Mouse (Mus musculus): ENCODE results near the gene Agbl4. TPM values are rescaled to one million over a fixed set of nuclear protein-coding genes. Genes with fewer than 3 reads are reported as not detected.

Gene Agbl4
- polyA plus RNA-seq, 1 experiment from 2014 or later = 0.13 TPM

DNA sequence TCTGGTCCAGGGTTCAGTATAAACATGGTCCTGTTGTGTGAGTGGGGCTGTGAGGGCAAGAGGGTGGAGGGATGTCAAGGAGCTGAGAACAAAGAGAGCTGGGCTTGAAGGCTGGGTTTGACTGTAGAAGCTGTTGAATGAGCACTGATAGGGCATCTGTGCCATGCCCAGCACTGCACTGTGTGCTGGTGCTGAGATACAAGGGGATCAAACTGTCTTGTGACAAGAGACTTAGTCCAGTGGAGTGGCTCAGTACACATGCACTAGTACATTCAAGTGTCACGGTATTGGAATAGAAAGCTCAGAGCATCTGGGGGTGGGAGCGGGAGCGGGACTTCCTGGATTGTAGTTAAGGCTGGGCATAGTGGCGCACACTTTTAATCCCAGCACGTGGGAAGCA lies 1088.7 kb downstream of the Agbl4 start:
- WGBS = 66% methylated on average over 5 of the region's 5 CpGs
- Histone ChIP-seq H3K9me3 (no peaks in the 10 kb centered on the region), H3K9ac (no peak overlapping the region), H3K4me1 (0 out of 2 replicates have a peak, but pooled peaks cover 3% of the 10 kb centered on the region), H3K27me3 (replicated peaks) (no peaks in the 10 kb centered on the region), H3K36me3 (no peaks in the 10 kb centered on the region), H3K27ac (no peak overlapping the region), H3K4me2 (no peak overlapping the region), H3K4me3 (replicated peaks) (no peak overlapping the region)
- no peak for ATAC-seq (ENCODE audit: insufficient read depth, low FRiP score, low read depth)

DNA sequence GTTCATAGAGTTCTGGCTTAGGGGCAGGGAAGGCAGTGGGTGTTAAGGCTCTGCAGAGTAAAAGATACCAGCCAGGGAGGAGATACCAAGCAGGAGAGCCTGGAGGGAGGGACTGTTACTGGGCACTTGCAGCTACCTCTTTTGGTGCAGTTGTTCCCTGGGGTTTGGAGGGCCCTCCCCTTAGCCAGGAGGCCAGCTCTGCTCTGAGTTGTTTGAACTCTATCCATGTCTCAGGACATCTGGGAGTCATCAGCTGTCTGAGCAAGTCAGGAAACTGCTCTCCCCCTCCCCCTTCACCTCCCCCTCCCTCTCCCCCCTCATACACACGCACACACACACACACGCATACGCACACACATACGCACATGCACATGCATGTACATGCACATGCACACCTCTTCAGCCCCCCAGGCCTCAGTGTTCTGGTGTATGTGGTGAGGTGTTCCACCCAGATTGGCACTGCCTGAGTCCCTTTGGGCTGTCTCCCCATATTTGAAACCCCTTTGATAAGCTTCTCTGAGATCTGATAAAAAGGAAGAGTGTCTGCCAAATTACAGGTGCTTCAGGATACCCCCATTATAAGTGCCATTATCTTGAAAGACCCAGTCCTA lies 1089.9 kb downstream of the Agbl4 start:
- no peaks in the 10 kb centered on the region for H3K27me3 ChIP-seq (replicated peaks)
- H3K9ac ChIP-seq = no peak overlapping the region
- H3K4me1 ChIP-seq = 0 out of 2 replicates have a peak, but pooled peaks cover 3% of the 10 kb centered on the region
- no peaks in the 10 kb centered on the region for H3K9me3 ChIP-seq
- no peak overlapping the region for H3K4me3 ChIP-seq (replicated peaks)
- no peak overlapping the region for H3K4me2 ChIP-seq
- no peaks in the 10 kb centered on the region for H3K36me3 ChIP-seq
- 62% methylated on average over 4 of the region's 4 CpGs for WGBS
- peak; percentile 29; the same call in 1 of the 2 replicates for ATAC-seq (ENCODE audit: insufficient read depth, low FRiP score, low read depth)
- H3K27ac ChIP-seq = no peak overlapping the region

DNA sequence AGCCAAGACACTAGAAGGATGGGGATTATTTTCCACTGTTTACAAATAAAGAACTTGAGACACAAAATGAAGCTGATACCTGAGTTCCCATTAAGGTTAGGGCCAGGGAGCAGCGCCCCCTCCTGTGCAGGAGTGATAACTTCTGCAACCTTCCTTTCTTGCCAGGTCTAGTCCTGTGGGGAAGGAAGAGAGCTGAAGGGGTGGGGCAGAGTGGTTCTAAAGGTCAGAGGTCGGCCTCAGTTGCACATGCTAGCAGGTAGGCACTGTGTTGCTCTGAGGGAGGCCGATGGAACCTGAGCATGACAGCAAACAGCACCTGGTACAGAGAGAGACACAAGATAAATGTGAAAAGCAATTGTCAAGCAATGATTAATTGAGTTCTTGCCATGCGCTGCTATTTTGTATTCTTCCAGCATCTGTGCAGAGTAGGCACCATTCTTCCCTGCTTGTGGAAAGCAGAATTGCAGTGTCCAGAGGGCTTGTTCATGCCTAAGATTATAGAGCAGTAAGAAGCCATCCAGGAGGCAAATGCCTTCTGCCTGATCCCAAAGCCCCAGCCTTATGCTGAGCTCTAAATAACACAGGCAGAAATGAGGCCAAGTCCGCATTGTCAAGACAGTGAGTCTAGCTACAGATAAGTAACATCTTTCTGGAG lies 1096.4 kb downstream of the Agbl4 start:
- no peaks in the 10 kb centered on the region for H3K36me3 ChIP-seq
- ATAC-seq (ENCODE audit: insufficient read depth, low FRiP score, low read depth) = no peak

DNA sequence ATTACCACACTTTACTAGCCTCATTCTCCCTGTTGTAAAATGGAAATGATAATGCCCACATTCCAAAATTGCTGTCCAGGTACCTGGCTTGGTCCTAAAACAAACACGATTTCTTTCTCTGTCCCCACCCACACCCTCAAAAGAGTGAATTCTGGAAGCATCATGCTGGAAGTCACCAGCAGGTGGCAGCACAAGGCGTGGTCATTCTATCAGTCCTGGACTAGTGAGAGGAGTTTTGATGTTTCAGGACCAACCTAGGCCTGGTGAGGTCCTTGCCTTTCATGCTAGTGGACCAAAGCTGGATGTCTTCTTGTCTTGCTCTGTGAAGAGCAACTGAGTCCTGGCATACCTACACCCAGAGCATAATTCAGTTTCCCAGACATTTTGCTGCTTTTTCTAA lies 1098.5 kb downstream of the Agbl4 start:
- H3K9ac ChIP-seq = no peak overlapping the region

More for the DNA sequence above, 1096.4 kb downstream of the Agbl4 start:
- 52% methylated on average over 5 of the region's 5 CpGs for WGBS
- no peak overlapping the region for H3K27ac ChIP-seq
- H3K4me3 ChIP-seq (replicated peaks) = no peak overlapping the region
- H3K4me2 ChIP-seq = no peak overlapping the region
- no peaks in the 10 kb centered on the region for H3K9me3 ChIP-seq
- H3K27me3 ChIP-seq (replicated peaks) = no peaks in the 10 kb centered on the region
- no peak overlapping the region for H3K9ac ChIP-seq
- no peaks in the 10 kb centered on the region for H3K4me1 ChIP-seq

DNA sequence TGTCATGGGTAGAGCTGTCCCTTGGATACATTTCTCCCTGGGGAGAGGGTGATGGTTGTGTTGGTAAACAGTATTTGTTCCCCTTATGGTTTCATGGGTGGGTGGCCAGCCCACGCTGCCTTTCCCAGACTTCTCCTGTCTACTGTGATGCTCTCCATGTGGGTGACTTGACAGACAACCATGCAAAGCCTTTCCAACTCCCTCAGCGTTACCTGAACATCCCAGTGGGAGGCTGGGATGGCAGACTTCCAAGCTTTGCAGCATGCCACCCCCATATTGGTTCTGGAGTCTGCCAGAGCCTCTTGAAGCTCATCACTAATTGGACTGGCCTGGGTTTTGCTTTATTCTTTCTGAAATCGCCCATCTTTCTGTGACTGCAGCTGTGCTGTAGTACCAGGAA lies 1101.3 kb downstream of the Agbl4 start:
- Histone ChIP-seq H3K9ac (no peak overlapping the region), H3K4me1 (no peaks in the 10 kb centered on the region), H3K4me2 (no peak overlapping the region), H3K27me3 (replicated peaks) (no peaks in the 10 kb centered on the region), H3K27ac (no peak overlapping the region), H3K36me3 (no peaks in the 10 kb centered on the region), H3K4me3 (replicated peaks) (no peak overlapping the region), H3K9me3 (no peaks in the 10 kb centered on the region)
- whole genome bisulfite sequencing = 68% methylated on average over 3 of the region's 3 CpGs
- ATAC-seq (ENCODE audit: insufficient read depth, low FRiP score, low read depth) = no peak

More for the DNA sequence above, 1098.5 kb downstream of the Agbl4 start:
- Histone ChIP-seq H3K9me3 (no peaks in the 10 kb centered on the region), H3K4me1 (no peaks in the 10 kb centered on the region), H3K4me2 (no peak overlapping the region), H3K36me3 (no peaks in the 10 kb centered on the region), H3K4me3 (replicated peaks) (no peak overlapping the region), H3K27me3 (replicated peaks) (no peaks in the 10 kb centered on the region), H3K27ac (no peak overlapping the region)
- ATAC-seq (ENCODE audit: insufficient read depth, low FRiP score, low read depth) = no peak
- WGBS = 4% methylated on average over 2 of the region's 2 CpGs

DNA sequence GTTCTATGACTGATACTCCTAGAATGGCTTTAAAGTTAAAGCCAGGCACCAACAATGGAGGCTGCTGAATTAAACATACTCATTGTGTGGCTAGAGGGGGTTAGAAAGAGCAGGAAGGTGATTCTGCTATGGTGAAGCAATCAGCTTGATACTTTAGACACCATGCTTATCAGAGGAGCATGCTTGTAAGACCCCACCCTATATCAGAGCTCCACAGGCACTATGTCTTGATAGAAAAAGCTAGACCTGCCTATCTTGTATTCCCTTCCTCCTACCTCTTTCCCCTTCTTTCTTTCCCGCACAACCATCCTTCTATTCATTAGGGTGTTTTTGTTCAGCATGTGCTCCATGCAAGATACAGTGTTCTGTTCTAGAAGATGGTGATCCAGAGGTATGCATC lies 1104.0 kb downstream of the Agbl4 start:
- Histone ChIP-seq H3K27me3 (replicated peaks) (no peaks in the 10 kb centered on the region), H3K4me3 (replicated peaks) (no peak overlapping the region), H3K9ac (no peak overlapping the region), H3K4me2 (no peak overlapping the region), H3K36me3 (no peaks in the 10 kb centered on the region), H3K27ac (no peak overlapping the region), H3K4me1 (no peaks in the 10 kb centered on the region), H3K9me3 (no peaks in the 10 kb centered on the region)
- peak; percentile 61; the same call in 1 of the 2 replicates for ATAC-seq (ENCODE audit: insufficient read depth, low FRiP score, low read depth)
- 70% methylated on average over 1 of the region's 1 CpGs for WGBS

DNA sequence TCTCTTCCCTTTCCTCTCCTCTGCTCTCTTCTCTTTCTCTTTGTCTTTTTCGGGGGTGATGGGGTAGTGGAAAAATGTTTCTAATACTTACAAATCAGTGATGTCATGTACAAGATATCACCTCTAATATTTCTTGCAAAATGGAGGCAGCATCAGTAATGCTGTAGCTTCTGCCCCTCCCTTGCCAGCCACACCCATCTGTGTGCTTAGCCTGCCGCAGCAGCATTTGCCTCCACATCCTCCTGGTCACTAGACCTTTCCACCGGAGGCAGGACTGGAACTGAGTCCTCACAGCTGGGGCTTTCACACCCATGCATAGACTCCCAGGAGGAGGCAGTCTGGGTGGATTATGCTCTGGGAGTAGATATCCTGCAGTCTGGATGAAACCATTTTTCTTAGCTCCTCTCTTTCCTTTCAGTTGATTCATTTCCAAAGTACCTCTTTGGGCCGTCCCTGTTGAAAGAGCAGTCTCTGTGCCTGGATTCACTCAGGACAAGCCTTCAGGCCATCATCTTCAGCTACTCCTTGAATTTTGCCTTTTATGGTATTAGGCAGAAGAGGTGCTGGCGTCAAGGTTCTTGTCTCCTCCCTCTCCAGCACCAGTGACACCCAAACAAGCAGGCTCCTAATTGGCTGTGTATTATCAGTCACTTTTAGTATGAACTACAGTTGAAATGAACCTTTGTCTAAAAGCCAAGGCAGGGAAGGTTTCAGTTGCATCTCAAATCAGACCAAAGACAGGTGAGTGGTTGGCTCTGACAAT lies 1105.7 kb downstream of the Agbl4 start:
- WGBS = 46% methylated on average over 5 of the region's 5 CpGs
- Histone ChIP-seq H3K9ac (no peak overlapping the region), H3K27ac (no peak overlapping the region), H3K9me3 (no peaks in the 10 kb centered on the region), H3K27me3 (replicated peaks) (no peaks in the 10 kb centered on the region), H3K4me2 (no peak overlapping the region), H3K4me1 (no peaks in the 10 kb centered on the region), H3K36me3 (no peaks in the 10 kb centered on the region), H3K4me3 (replicated peaks) (no peak overlapping the region)
- ATAC-seq (ENCODE audit: insufficient read depth, low FRiP score, low read depth) = peak; percentile 67

DNA sequence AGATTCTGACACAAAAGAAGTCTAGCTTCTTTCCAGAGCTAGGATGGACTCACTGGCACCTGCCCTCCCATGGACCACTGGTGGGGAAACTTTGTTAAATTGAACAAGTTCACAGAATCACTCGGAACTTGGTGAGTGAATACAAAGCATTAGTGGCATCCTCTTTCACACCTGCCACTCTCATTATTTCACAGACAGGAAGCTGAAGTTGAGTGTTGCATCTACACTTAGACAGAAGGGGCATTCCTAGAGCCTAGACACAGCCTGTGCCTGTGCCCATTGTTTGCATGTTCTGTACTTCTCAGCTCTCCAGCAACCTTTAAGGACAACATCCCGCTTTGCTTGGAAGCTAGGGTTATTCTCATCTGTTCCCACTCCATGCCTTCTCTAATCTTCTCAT lies 1107.5 kb downstream of the Agbl4 start:
- Histone ChIP-seq H3K9ac (no peak overlapping the region), H3K4me3 (replicated peaks) (no peak overlapping the region), H3K9me3 (no peaks in the 10 kb centered on the region), H3K36me3 (no peaks in the 10 kb centered on the region), H3K27me3 (replicated peaks) (no peaks in the 10 kb centered on the region), H3K4me1 (no peaks in the 10 kb centered on the region), H3K27ac (no peak overlapping the region), H3K4me2 (no peak overlapping the region)
- ATAC-seq (ENCODE audit: insufficient read depth, low FRiP score, low read depth) = no peak
- WGBS = 74% methylated on average over 2 of the region's 2 CpGs

DNA sequence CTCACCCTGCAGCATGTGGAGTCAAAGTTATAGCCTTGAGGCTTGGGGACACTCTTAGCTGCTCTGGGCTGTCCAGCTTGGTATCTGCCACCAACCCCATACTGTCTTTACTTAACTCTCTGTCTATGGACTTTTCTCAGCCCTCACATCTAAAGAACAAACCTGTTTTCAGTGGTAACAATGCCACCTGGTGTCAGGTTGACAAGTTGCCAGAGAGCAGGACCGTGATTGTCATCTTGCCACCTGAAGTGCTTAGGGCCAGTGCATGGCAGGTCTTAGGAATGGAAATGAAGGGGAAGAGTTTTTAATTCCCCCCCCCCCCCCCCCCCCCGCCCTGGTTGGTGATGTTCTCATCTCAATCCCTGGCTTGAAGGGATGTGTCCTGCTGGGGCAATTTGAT lies 1112.7 kb downstream of the Agbl4 start:
- no peak overlapping the region for H3K9ac ChIP-seq
- 0 out of 2 replicates have a peak, but pooled peaks have one; percentile 22 for ATAC-seq (ENCODE audit: insufficient read depth, low FRiP score, low read depth)
- H3K4me1 ChIP-seq = no peaks in the 10 kb centered on the region
- H3K36me3 ChIP-seq = no peaks in the 10 kb centered on the region
- H3K4me2 ChIP-seq = no peak overlapping the region
- no peak overlapping the region for H3K4me3 ChIP-seq (replicated peaks)
- no peak overlapping the region for H3K27ac ChIP-seq
- no peaks in the 10 kb centered on the region for H3K9me3 ChIP-seq
- no peaks in the 10 kb centered on the region for H3K27me3 ChIP-seq (replicated peaks)
- WGBS = 25% methylated on average over 1 of the region's 2 CpGs

DNA sequence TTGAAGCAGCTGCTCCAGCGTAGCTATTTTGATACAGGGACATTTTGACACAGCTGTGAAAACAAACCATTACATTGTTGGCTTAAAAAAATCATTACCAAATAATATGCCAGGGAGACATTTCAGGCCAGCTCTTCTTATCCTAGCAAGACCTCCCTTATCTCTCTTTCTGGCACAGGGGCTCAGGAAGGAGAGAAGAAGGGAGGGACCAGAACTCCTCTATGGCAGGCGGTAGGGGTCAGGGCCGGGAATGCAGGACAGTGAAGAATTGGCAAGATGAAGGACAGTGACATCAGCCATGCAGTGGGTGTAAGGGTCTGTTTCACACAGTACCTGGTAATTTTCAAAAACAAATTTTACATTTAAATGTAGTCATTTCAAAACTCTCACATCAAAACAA lies 1116.5 kb downstream of the Agbl4 start:
- no peak overlapping the region for H3K27ac ChIP-seq
- H3K9ac ChIP-seq = no peak overlapping the region
- no peak overlapping the region for H3K4me2 ChIP-seq
- H3K4me1 ChIP-seq = no peaks in the 10 kb centered on the region
- no peaks in the 10 kb centered on the region for H3K36me3 ChIP-seq
- WGBS = 46% methylated on average over 3 of the region's 3 CpGs
- H3K4me3 ChIP-seq (replicated peaks) = no peak overlapping the region
- no peaks in the 10 kb centered on the region for H3K9me3 ChIP-seq
- ATAC-seq (ENCODE audit: insufficient read depth, low FRiP score, low read depth) = no peak
- H3K27me3 ChIP-seq (replicated peaks) = no peaks in the 10 kb centered on the region

DNA sequence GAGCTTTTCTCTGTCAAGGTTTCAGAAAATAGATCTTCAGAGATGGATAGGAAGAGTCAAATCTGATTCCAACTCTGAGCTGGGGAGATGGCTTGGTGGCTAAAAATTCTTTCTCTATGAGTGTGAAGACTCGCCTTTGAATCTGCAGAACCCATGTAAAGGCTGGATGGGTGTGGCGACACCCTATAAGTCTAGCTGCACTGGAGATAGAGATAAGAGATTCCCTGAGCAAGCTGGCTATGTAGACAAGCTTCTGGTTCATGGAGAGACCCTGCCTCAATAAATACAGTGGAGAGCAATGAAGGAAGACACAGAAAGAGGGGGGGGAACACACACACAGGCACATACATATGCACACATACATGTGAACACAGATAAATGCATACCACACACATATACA lies 1118.7 kb downstream of the Agbl4 start:
- Histone ChIP-seq H3K4me2 (no peak overlapping the region), H3K4me3 (replicated peaks) (no peak overlapping the region), H3K9ac (no peak overlapping the region), H3K4me1 (no peaks in the 10 kb centered on the region), H3K27ac (no peak overlapping the region), H3K9me3 (no peaks in the 10 kb centered on the region), H3K36me3 (no peaks in the 10 kb centered on the region), H3K27me3 (replicated peaks) (no peaks in the 10 kb centered on the region)
- 88% methylated on average over 2 of the region's 2 CpGs for WGBS
- no peak for ATAC-seq (ENCODE audit: insufficient read depth, low FRiP score, low read depth)
